Mouse (Mus musculus) layer of hippocampus, adult 11-12 months (tissue): ENCODE measurements around the gene Olfr48.

Experiments
- DNase-seq: peaks from one replicate; pipeline ENCODE4 v3.0.0; 2022; ENCODE audit warnings: low spot score

The Olfr48 gene

DNA sequence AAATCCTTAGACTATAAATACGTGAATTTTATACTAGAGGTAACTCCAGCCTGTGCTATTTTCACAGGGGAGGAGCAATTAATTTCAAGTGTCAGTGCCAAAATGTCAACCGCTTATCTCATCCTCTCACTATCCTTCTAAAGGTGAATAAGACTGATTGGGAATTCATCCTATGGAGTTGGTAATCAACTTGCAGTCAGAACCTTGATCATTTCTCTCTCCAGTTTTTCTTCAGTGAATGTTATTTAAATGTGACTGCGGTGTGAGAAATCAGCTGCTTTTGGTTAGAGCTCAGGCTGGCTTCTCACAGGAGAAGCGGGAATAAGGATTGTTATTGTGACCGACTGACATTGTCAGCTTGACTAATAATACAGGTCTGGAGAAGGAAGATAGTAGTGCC is at the start of gene Olfr48:
Olfr48 (minus strand) TSS at position 101 of the 400 bp plus-strand sequence.
- no peak for DNase-seq

DNA sequence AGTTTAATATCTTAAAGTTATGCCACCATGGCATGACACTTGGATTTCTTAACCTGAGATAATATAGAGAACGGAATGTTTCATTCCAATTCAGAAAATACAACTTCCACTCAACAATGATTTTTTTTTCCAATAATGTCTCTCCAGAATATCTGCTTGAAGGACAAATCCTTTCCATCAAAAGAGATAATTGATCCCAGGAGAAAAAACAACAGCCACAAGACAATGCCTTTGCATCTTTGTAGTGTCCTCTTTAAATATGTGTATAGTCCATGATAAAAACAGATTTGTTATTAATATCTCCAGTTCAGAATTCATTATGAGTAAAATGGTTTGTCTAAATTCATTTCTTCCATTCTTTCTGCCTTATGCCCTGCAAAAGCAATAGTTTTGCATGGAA is 30.1 kb upstream of the Olfr48 start, which contains the start of gene Olfr1257:
Olfr1257 (plus strand) TSS at position 301 of the 400 bp plus-strand sequence.
- DNase-seq, result no peak

DNA sequence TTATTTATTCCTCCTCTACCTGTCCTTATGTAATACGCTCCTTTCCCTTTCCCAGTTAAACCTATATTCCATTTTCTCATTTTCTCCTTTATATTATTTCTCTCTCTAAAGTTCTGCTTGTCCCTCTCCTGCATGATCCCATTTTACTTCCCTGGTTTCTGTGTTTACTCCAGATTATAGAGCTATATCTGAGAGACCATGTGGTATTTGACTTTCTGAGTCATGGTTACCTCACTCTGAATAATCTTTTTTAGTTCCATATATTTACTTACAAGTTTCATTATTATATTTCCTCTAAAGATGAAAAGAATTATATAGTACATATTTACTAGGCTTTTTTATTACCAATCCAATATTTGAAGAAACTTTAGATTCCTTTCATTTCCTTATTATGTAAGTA is 1.2 kb upstream of the Olfr48 start:
- no peak for DNase-seq

GRCm38 (mm10) chr2:89841455-89841854 is 6.5 kb downstream of the Olfr48 start, which contains the start of gene Olfr1256:
Olfr1256 (minus strand) TSS chr2:89841555.
- DNase-seq, result no peak

GRCm38 (mm10) chr2:89820216-89820615 is 27.8 kb downstream of the Olfr48 start:
- DNase-seq, result no peak

- DNase-seq, result no peak
Measured at GRCm38 (mm10) chr2:89811751-89812150, 36.3 kb downstream of the Olfr48 start, which contains the start of gene Olfr1255. Olfr1255 (plus strand) TSS chr2:89812051.

DNA sequence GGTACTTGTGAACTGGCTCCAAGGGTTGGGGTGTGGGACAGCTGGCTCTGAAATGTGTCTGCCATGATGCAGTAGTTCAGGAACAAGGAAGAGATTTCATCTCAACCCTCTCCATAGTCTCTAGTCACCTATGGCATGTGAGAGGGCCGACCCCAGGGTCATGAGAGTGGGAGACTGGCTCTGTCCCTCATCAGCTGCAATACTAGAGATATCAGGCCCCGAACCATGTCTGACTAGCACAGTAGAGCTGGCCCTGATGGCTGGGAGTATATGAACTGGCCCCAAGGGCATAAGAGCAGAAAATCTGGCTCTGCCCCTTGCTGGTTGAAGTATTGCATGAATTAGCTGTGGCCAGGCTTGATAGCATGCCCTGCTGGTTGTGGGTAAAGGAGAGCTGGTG is 37.3 kb downstream of the Olfr48 start:
- DNase-seq, result no peak

DNA sequence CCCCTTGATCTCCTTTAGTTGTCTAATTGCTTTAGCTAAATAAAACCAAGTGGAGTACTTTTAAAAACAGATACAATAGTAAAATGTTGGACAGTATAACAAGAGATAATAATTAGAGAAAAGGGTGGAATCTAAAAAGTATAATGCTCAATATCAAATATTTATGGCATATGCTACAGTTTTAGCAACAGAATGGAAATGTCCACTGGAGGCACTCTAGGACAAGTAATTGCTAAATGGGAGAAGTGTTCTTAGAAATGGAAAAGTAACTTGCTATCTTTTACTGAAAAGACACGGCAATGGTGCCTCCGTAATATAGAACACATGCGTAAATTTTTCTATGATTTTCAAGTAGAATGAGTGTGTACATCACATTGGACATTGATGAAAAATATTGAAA is 48.4 kb downstream of the Olfr48 start:
- DNase-seq, result no peak

DNA sequence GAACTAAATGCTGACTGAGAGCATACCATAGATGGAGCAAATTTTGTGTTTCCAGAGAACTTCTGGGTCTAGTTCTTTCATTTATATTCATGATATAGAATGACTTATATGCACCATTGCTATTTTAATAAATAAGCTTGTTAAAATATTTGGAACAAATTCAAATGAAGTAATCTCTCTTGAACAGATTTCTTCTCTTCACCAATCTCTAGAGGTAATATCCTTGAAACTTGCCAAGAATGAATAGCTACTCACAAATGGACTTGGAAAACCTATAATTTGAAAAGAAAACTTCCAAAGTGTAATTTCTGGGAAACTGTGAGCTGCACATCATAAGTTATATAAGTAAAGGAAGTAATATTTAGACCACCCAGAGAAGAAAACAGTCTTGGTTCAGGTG is 54.5 kb downstream of the Olfr48 start, which contains the start of gene Olfr1254:
Olfr1254 (minus strand) TSS at position 101 of the 400 bp plus-strand sequence.
- no peak for DNase-seq
